Mouse (Mus musculus) neutrophil, adult 5-6 weeks (primary cell): Measurements from ENCODE around the gene Atp2b4. TPM values are rescaled to one million over a fixed set of nuclear protein-coding genes. Genes with fewer than 3 reads are reported as not detected.

ENCODE experiments used
- ATAC-seq: fragments of 151-379, 151-347 bp; 2 replicates; pipeline ENCODE4 v1.8.0; 2017; ENCODE audit warnings: mild to moderate bottlenecking, moderate TSS enrichment; ENCODE audit not compliant: insufficient number of reproducible peaks, poor library complexity, low FRiP score, severe bottlenecking; ENCODE audit errors: extremely low read depth
- total RNA-seq: library from RNA; stranded (forward); fragments of 200-1000 nt; gene quantifications from 2 replicates; pipeline ENCODE4 v1.2.3, GENCODE M21; 2017

Atp2b4 gene
- total RNA-seq, 1 experiment from 2014 or later = 1.4 TPM

DNA sequence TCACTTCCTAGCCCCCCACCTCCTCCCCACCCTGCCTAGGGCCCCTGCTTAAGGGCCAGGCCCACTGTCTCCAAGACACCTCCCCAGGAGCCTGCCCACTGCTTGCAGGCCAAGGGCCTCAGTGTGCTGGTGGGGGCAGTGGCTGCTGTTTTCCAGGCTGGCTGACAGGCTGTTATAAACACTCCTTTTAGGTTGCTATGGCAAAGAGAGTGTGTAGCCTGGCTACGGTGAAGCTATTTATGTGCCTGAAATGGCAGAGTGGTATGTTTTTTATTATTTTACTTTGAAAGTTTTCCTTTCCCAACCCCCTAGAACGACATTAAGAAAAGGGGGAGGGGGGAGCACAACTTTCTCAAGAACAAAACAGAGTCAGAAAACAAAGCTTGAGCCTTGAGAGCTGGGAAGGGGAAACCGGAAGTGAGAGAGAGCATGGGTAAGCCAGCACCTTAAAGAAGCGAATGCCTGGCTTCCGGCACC is 37.9 kb downstream of the Atp2b4 start:
- ATAC-seq = no peak

GRCm38 (mm10) chr1:133761278-133761677 is 39.6 kb downstream of the Atp2b4 start:
- no peak for ATAC-seq

DNA sequence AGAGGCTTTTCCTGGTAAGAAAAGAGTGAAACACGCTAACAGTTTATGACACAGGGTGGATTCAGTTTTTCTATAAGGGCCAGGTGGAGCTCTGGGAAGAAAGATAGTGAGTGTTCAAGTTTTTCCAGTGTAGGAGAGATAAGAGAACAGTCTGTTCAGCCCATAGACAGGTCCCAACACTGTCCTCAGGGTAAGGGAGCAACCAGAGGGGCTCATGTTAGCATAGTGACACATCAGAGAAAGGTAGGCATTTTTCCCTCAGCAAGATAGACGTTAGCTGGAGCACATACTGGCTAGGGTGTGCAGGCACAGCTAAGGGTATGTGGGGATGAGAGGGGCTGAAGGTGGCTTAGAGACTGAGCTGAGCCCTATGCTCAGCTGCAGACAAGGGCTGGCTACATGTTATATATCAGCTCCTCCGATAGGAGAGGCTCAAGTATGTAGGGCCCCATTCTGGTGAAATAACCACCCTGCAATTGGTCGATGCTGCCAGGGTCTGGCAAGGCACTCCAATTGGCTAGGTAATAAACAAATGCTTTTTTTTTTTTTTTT is 46.4 kb downstream of the Atp2b4 start:
- no peak for ATAC-seq

- no peak for ATAC-seq
Measured at GRCm38 (mm10) chr1:133753325-133753724, 47.5 kb downstream of the Atp2b4 start.

DNA sequence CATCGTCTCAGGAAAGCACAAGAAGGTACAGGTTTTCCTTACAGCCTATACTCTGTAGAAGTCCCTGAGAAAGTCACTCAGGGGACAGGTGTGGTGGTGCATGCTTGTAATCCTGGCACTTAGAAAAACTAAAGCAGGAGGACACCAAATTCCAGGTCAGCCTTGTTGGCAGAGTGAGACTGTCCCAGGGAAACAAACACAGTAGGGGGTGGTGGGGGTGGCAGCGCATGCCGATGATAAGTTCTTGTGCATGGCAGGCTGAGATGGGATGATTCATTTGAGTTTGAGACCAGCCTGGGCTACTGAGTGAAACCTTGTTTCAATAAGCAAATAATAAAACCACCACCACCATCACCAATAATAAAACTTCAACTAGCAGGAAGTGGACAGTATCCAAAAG is 49.2 kb downstream of the Atp2b4 start:
- ATAC-seq = no peak

DNA sequence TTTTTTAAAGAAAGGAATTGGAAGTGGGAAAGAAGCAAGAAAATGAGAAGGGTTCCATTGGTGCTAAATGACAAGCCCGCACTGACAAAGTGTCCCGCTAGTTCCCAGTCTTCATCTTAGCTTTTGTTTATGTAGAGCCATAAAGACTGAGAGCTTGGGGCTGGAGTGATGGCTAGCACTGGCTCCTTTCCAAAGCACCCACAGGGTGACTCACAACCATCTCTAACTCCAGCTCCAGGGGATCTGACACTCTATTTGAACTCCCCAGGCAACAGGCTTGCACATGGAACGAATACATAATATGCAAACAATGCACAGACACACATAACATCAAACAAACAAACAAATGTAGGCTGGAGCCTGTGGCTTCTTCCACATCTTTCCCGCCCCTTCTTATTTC is 50.9 kb downstream of the Atp2b4 start:
- no peak for ATAC-seq

DNA sequence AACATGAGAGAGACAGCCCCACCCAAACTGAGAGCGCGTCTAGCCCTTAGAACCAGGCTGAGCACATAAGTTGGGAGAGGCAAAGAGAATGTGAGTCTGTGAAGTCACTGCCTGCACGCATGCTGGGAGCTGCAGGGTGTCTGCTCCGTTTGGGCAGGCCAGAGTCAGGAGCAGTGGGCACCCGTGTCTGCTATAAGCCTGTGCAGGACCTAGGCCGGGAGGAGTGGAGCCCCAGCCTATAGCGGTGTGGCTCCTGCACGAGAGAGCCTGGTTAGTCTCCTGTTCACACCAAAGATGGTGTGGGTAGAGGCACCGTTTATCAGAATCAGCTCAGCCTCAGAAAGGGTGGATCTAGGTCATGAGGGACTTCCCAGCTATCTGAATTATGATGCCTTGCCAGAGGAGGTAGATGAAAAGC is 55.8 kb downstream of the Atp2b4 start:
- ATAC-seq = no peak

DNA sequence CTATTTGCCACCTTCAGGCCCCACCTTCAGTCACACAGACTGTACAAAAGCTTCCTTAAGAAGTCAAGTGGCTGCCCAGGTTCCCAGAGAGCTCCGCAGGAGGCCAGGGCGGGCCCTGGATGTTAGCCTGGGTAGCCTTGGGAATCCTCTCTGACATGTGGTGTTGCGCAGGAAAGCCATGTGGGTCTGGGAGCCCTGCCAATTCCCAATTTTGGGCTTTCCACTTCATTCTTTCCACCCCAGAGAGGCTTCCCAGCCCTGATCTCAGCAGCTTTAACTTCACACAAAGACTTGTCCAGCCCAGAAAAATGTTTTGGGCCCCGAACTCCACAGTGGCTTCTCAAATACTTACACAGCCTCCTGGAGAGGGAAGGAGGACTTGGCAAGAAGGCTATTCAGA is 56.2 kb downstream of the Atp2b4 start:
- ATAC-seq = no peak

DNA sequence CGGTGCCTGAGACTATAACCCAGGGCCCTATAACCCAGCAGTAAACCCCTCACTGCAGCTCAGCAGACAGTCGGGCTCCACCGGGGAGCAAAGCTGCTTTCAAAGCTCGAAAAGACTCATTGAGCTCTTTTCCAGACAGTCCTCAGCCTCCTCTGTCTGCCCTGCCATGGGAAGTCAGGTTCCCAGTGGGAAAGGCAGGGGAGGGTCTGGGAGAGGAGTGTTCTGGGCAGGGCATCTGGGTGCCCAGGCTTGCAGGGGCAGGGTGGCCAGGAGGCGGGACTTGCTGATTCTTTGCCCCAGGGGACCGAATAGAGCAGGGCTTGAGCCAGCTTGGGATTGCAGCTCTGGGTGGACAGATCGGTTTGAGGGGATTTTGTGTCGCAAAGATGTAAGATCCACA is 58.3 kb downstream of the Atp2b4 start:
- no peak for ATAC-seq

GRCm38 (mm10) chr1:133741881-133742434 is 58.9 kb downstream of the Atp2b4 start:
- ATAC-seq = no peak

DNA sequence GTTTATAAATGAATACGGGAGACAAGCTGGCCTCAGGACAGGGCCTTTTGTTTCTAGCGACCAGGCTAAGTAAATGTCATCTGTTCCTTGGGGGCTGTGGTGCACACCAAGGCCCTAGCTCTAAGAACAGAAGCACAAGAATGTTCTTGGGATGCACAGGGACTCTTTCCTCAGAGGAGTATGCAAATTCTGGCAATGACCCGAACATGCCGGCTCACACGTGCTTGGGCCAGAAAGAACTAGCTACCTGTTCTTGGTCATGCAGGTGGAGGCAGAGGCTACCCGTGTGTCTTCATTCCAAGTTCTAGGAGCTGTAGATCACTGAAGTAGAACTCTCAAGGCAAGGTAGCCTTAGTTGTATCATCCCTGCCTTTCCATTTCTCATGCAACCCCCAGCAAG is 59.7 kb downstream of the Atp2b4 start:
- ATAC-seq = no peak

GRCm38 (mm10) chr1:133736664-133737063 is 64.2 kb downstream of the Atp2b4 start:
- ATAC-seq = no peak

GRCm38 (mm10) chr1:133735995-133736652 is 64.7 kb downstream of the Atp2b4 start:
- ATAC-seq = no peak

DNA sequence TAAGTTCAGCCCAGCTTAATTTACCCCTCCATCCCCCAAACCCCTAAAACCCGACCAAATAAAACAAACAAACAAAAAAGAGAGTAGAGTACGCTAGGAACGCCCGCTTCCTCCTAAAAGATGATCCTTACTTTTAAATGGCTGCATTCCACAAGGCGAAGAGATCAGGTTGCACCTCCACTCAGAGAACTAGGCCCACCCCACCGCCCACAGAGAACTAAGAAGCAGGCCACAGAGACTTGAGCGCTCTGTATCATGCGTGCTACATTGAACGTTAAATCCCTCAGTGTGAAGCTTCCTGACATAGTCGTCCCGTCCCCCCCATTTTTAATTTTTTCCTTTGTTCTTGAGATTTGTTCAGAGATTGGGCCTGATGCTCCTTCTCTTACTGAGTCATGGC is 68.0 kb downstream of the Atp2b4 start:
- no peak for ATAC-seq

DNA sequence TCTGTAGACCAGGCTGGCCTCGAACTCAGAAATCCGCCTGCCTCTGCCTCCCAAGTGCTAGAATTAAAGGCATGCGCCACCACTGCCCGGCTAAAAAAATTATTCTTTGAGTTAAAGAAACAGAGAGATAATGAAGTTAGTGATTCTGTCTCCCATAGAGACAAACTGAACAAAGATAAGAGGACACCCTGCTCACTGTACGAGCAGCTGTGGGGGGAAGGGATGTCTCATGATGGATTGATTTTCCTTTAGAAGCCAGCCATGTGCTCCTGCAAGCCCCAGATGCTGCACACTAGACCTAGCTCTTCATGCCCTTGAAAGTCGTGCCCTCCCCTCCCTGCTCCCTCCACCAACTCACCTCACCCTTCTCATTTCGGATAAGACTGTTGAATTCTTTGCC is 72.5 kb downstream of the Atp2b4 start:
- no peak for ATAC-seq

GRCm38 (mm10) chr1:133720342-133720741 is 80.5 kb downstream of the Atp2b4 start:
- ATAC-seq = no peak

- no peak for ATAC-seq
Measured at GRCm38 (mm10) chr1:133718786-133719185, 82.1 kb downstream of the Atp2b4 start.

- no peak for ATAC-seq
Measured at GRCm38 (mm10) chr1:133718296-133718695, 82.5 kb downstream of the Atp2b4 start.

- ATAC-seq = peak; percentile 60
Measured at GRCm38 (mm10) chr1:133716464-133716863, 84.4 kb downstream of the Atp2b4 start.

DNA sequence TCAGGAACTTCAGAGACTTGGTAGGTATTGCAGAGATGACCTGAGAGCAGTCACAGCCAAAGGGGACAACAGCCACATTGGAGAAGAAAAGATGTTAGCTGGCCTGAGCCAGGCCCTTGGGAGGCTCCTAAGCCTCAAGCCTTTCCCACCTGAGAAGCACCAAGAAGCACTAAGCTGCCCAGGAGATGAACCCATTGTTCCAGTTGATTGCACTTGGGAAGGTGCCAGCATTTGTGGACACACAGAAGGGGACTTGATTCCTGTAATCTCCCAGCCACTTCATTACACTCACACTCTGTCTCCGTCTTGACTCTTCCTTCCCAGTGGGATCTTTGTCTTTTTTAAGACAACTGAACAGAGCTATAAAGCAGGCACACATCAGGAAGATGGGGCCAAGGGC is 85.7 kb downstream of the Atp2b4 start:
- no peak for ATAC-seq

DNA sequence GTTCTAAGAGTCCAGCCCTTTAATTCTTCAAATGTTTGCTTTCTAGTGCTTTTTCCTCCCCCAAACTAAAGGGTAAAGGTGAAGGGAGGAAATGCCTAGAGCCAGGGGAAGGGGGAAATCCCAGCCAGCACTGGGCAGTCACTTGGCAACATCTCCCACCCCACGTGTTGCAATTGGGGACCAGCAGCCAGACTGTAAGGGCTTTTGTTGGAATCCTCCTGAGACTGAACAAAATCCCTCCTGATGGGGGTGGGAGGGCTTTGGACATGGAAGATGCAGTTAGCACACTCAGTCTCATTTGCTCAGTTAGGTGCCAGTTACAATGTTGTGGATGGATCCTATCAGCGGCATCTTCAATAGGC is 87.9 kb downstream of the Atp2b4 start:
- no peak for ATAC-seq
